Mouse (Mus musculus) CH12.LX (cell line): ENCODE measurements around the gene Krtap4-2. TPM values are rescaled to one million over a fixed set of nuclear protein-coding genes. Genes with fewer than 3 reads are reported as not detected.

Experiments used
- DNase-seq: peaks from one replicate; pipeline ENCODE4 v3.0.0-alpha.2; 2013; ENCODE audit errors: extremely low read depth
- H3K27ac ChIP-seq: 2 replicates; pipeline ENCODE4 v1.5.1; 2012; ENCODE audit warnings: low read depth, mild to moderate bottlenecking, control low read depth, moderate library complexity; ENCODE audit not compliant: insufficient read depth
- H3K27me3 ChIP-seq: replicated peaks from 2 replicates; pipeline ENCODE3; 2012; ENCODE audit warnings: inconsistent platforms
- H3K36me3 ChIP-seq, 2 experiments: replicated peaks in 1 of 2; 2 replicates each; pipeline versions ENCODE3 to v1.6.1; 2012; ENCODE audit warnings: inconsistent platforms in 1 of 2, low read length in 1 of 2, mild to moderate bottlenecking in 1 of 2, mixed read lengths in 1 of 2, moderate library complexity in 1 of 2; ENCODE audit not compliant: control insufficient read depth in 1 of 2, insufficient read depth in 1 of 2
- H3K4me1 ChIP-seq, 2 experiments: 2 replicates each; pipeline ENCODE4 v1.6.1; 2012; ENCODE audit warnings: inconsistent platforms in 1 of 2, moderate library complexity in 1 of 2; ENCODE audit not compliant: insufficient read depth in 2 of 2, control insufficient read depth in 1 of 2
- H3K4me2 ChIP-seq: 2 replicates; pipeline ENCODE4 v1.6.1; 2012; ENCODE audit warnings: low read depth, mild to moderate bottlenecking, control low read depth; ENCODE audit not compliant: poor library complexity, insufficient read depth, severe bottlenecking
- H3K4me3 ChIP-seq, 3 experiments: fragments of 150-350 bp in 1 of 3; sonication (generic) in 1 of 3; replicated peaks in 1 of 3; 2 replicates each; pipeline versions ENCODE3 to v1.5.1; 2011 to 2012; ENCODE audit warnings: low read depth in 2 of 3, low read length in 2 of 3, mild to moderate bottlenecking in 2 of 3, moderate library complexity in 2 of 3, control low read depth in 1 of 3, improper control_type of control experiment in 1 of 3, inconsistent platforms in 1 of 3, mixed read lengths in 1 of 3; ENCODE audit not compliant: poor library complexity in 1 of 3
- H3K79me2 ChIP-seq: replicated peaks from 2 replicates; pipeline ENCODE4 v1.6.1; 2012; ENCODE audit warnings: mild to moderate bottlenecking, moderate library complexity; ENCODE audit not compliant: control insufficient read depth, poor library complexity, insufficient read depth, severe bottlenecking; ENCODE audit errors: extremely low read depth
- H3K9ac ChIP-seq: 2 replicates; pipeline ENCODE4 v1.6.1; 2012; ENCODE audit warnings: low read depth, mild to moderate bottlenecking, control low read depth, moderate library complexity; ENCODE audit not compliant: insufficient read depth
- H3K9me3 ChIP-seq: replicated peaks from 2 replicates; pipeline ENCODE3; 2012; ENCODE audit warnings: low read length, inconsistent platforms, mixed read lengths
- CHD1 ChIP-seq: IDR thresholded peaks from 2 replicates; pipeline ENCODE4 v1.6.1; 2012; ENCODE audit warnings: low read depth, low read length, improper control_type of control experiment, inconsistent platforms
- E2F4 ChIP-seq: IDR thresholded peaks from 2 replicates; pipeline ENCODE4 v1.6.1; 2011; ENCODE audit warnings: low read depth, low read length, improper control_type of control experiment; ENCODE audit not compliant: insufficient replicate concordance
- ELF1 ChIP-seq: IDR thresholded peaks from 2 replicates; pipeline ENCODE4 v1.6.1; 2014; ENCODE audit warnings: low read depth, mild to moderate bottlenecking, inconsistent platforms, low read length, improper control_type of control experiment
- GABPA ChIP-seq: IDR thresholded peaks from 2 replicates; pipeline ENCODE4 v1.6.1; 2012; ENCODE audit warnings: low read depth, low read length, improper control_type of control experiment, inconsistent platforms; ENCODE audit not compliant: insufficient replicate concordance
- JUN ChIP-seq: IDR thresholded peaks from 2 replicates; pipeline ENCODE4 v1.6.1; 2011; ENCODE audit warnings: low read depth, mild to moderate bottlenecking, low read length, improper control_type of control experiment, moderate library complexity; ENCODE audit not compliant: insufficient read depth
- KAT2A ChIP-seq: IDR thresholded peaks from 2 replicates; pipeline ENCODE4 v1.6.1; 2012; ENCODE audit warnings: low read length, improper control_type of control experiment, inconsistent platforms; ENCODE audit not compliant: insufficient replicate concordance
- MAFK ChIP-seq: IDR thresholded peaks from 2 replicates; pipeline ENCODE4 v1.6.1; 2011; ENCODE audit warnings: low read length, improper control_type of control experiment; ENCODE audit not compliant: insufficient replicate concordance
- MAZ ChIP-seq: IDR thresholded peaks from 2 replicates; pipeline ENCODE4 v1.6.1; 2012; ENCODE audit warnings: low read depth, mild to moderate bottlenecking, inconsistent platforms, low read length, improper control_type of control experiment, moderate library complexity
- MXI1 ChIP-seq: IDR thresholded peaks from 2 replicates; pipeline ENCODE4 v1.6.1; 2011; ENCODE audit warnings: mild to moderate bottlenecking, low read depth, low read length, improper control_type of control experiment
- MYC ChIP-seq: IDR thresholded peaks from 2 replicates; pipeline ENCODE4 v1.6.1; 2011; ENCODE audit warnings: low read depth, mild to moderate bottlenecking, improper control_type of control experiment, low read length
- NELFE ChIP-seq: IDR thresholded peaks from 2 replicates; pipeline ENCODE4 v1.6.1; 2011; ENCODE audit warnings: low read depth, low read length, improper control_type of control experiment
- NRF1 ChIP-seq: IDR thresholded peaks from 2 replicates; pipeline ENCODE4 v1.6.1; 2014; ENCODE audit warnings: low read depth, mild to moderate bottlenecking, inconsistent platforms, low read length, improper control_type of control experiment, moderate library complexity
- PAX5 ChIP-seq: IDR thresholded peaks from 2 replicates; pipeline ENCODE4 v1.6.1; 2012; ENCODE audit warnings: low read length, inconsistent platforms, mixed read lengths
- POLR2A ChIP-seq: IDR thresholded peaks from 2 replicates; pipeline ENCODE4 v1.6.1; 2011; ENCODE audit warnings: low read depth, mild to moderate bottlenecking, improper control_type of control experiment, low read length
- RAD21 ChIP-seq: IDR thresholded peaks from 2 replicates; pipeline ENCODE4 v1.6.1; 2011; ENCODE audit warnings: low read depth, mild to moderate bottlenecking, low read length, improper control_type of control experiment, moderate library complexity
- RCOR1 ChIP-seq: conservative IDR thresholded peaks from 2 replicates; pipeline ENCODE4 v1.6.1; 2012; ENCODE audit warnings: low read depth, mild to moderate bottlenecking, inconsistent platforms, low read length, improper control_type of control experiment
- SIN3A ChIP-seq: IDR thresholded peaks from 2 replicates; pipeline ENCODE4 v1.6.1; 2012; ENCODE audit warnings: low read length, improper control_type of control experiment, inconsistent platforms
- TBP ChIP-seq: conservative IDR thresholded peaks from 2 replicates; pipeline ENCODE4 v1.6.1; 2011; ENCODE audit warnings: low read depth, low read length, improper control_type of control experiment
- UBTF ChIP-seq: IDR thresholded peaks from 2 replicates; pipeline ENCODE4 v1.6.1; 2012; ENCODE audit warnings: low read depth, mild to moderate bottlenecking, inconsistent platforms, low read length, improper control_type of control experiment, moderate library complexity
- USF2 ChIP-seq: conservative IDR thresholded peaks from 2 replicates; pipeline ENCODE4 v1.6.1; 2011; ENCODE audit warnings: low read depth, low read length, improper control_type of control experiment
- ZC3H11A ChIP-seq: IDR thresholded peaks from 2 replicates; pipeline ENCODE4 v1.6.1; 2012; ENCODE audit warnings: low read depth, mild to moderate bottlenecking, inconsistent platforms, low read length, improper control_type of control experiment
- dilution Hi-C: fragments of 300-500 bp; cut with MboI; formaldehyde crosslinking; loops from 2 replicates; pipeline ENCODE4 v1.14.3; 2020; ENCODE audit warnings: low sequenced_read_pairs; ENCODE audit not compliant: extremely low pct_unique_long_range_greater_than_20kb, extremely low pct_ligation_motif_present
- in situ Hi-C: fragments of 300-500 bp; cut with MboI; formaldehyde crosslinking; loops from 3 replicates; pipeline ENCODE4 v1.14.3; 2019; ENCODE audit warnings: low sequenced_read_pairs, low pct_ligation_motif_present, low pct_unique_long_range_greater_than_20kb, mixed read lengths
- polyA plus RNA-seq: library from polyadenylated mRNA; unstranded; fragments of >175 nt; gene quantifications from 2 replicates; pipeline ENCODE4 v1.2.1, GENCODE M21; 2012; ENCODE audit warnings: low read depth; ENCODE audit not compliant: insufficient read length
- total RNA-seq, 2 experiments: library from RNA; depleted of rRNA; stranded (reverse); fragments of 300-350 nt in 1 of 2; fragments of >200 nt in 1 of 2; gene quantifications; 2 replicates each; pipeline ENCODE4 v1.2.3; 2012 to 2014

The Krtap4-2 gene
- total and polyA plus RNA-seq, 3 experiments: not detected

DNA sequence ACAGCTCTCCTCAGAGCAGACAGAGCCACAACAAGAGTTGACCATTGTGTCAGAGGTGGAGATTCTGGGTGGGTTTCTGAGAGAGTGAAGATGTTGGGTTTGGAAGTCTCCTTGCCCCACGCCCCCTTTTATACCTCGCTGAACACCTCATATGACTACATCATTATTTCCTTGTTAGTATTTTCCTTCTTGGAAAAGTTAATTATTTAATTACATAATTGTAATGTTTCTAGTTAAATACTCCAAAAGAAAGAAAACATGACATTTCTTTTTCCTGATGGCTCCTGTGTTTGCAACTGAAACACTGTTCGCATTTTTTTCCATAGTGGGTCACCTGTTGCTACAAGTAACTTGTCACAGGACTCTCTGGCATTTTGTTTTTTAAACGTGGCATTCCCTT, 6.7 kb downstream of the Krtap4-2 start, which contains the start of gene Krtap4-1:
Gene Krtap4-1, minus strand, starts transcription at position 101 of the 400 bp plus-strand sequence.
- Histone ChIP-seq H3K36me3 (no peaks in the 10 kb centered on the region), H3K9ac (no peak within 1 kb of the TSS), H3K4me3 (no peak within 1 kb of the TSS), H3K27me3 (peaks cover 76% of the 10 kb centered on the region), H3K27ac (no peak within 1 kb of the TSS), H3K4me1 (0 out of 4 replicates have a peak, but pooled peaks cover 0 to 2% of the 10 kb centered on the region in 2 experiments), H3K79me2 (no peaks in the 10 kb centered on the region), H3K4me2 (no peak within 1 kb of the TSS), H3K9me3 (peaks cover 8% of the 10 kb centered on the region)
- in situ Hi-C loops (no loop called here), dilution Hi-C loops (no loop called here)
- DNase-seq: no peak
- TF ChIP-seq NELFE (no peak), GABPA (no peak), NRF1 (no peak), UBTF (no peak), ELF1 (no peak), POLR2A (no peak), RAD21 (no peak), PAX5 (no peak), SIN3A (no peak), MXI1 (no peak)

DNA sequence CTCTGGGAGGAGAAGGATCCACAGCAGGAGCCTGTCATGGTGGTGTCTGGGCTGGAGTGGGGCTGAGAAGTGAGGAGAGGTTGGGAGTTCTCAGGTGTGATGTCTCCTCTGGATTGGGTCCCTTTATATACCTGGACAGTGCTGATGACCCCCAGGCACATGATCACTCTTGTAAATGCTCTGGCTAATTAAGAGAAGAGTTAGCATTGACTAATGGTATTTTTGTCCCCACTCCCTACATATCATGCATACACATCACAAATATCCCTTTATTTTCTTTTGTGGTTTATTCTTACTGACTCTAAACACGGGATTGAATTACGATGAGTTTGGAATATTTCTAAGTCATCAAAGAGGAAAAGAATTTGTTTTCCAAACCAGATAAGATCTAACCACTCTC, 14.5 kb downstream of the Krtap4-2 start, which contains the start of gene Gm11562:
Gene Gm11562, minus strand, starts transcription at position 101 of the 400 bp plus-strand sequence.
- TF ChIP-seq E2F4: no peak
- no peak for TF ChIP-seq MAFK
- no peak for TF ChIP-seq JUN
- no peak for TF ChIP-seq CHD1
- TF ChIP-seq MYC: no peak
- no peak for TF ChIP-seq RCOR1
- no peak for TF ChIP-seq ZC3H11A
- TF ChIP-seq NELFE: no peak
- no peak for TF ChIP-seq SIN3A
- no peak for TF ChIP-seq MAZ
- no peak for TF ChIP-seq RAD21
- no peak for TF ChIP-seq USF2
- no peak for TF ChIP-seq UBTF
- no peak for TF ChIP-seq PAX5
- no peak for TF ChIP-seq TBP
- TF ChIP-seq KAT2A: no peak
- TF ChIP-seq, all 38 proteins: peak for 0
- dilution Hi-C loops: no loop called here
- no peak for DNase-seq

More for the DNA sequence above, 14.5 kb downstream of the Krtap4-2 start, which contains the start of gene Gm11562:
- in situ Hi-C loops: no loop called here
- H3K27ac ChIP-seq: no peak within 1 kb of the TSS
- no peak within 1 kb of the TSS for H3K4me3 ChIP-seq
- peaks cover 4% of the 10 kb centered on the region for H3K9me3 ChIP-seq
- no peaks in the 10 kb centered on the region for H3K36me3 ChIP-seq
- H3K9ac ChIP-seq: no peak within 1 kb of the TSS
- no peaks in the 10 kb centered on the region for H3K4me1 ChIP-seq
- peaks cover 85% of the 10 kb centered on the region for H3K27me3 ChIP-seq
- no peak within 1 kb of the TSS for H3K4me2 ChIP-seq
- H3K79me2 ChIP-seq: no peaks in the 10 kb centered on the region
